Mouse (Mus musculus): ENCODE measurements around the gene Rpl7l1. TPM values are rescaled to one million over a fixed set of nuclear protein-coding genes. Genes with fewer than 3 reads are reported as not detected.
"Not testable (repeated sequence)": the region's sequence is repeated elsewhere in the genome, so short reads cannot be mapped to it uniquely, and the experiment has no call there.

The Rpl7l1 gene
- total RNA-seq (2021), result 10 to 100 TPM; 46.5 to 52.7 TPM

- DNase-seq (ENCODE audit: extremely low spot score in 1 of 2, low spot score in 2 of 2), result peak; percentile 85 to 95
- intact Hi-C loops (cut with DNase I), result loop anchor here (2.0 kb wide), 1 partner anchor 106 kb away; no protein-coding TSS in a partner anchor
These were observed at the start of gene Rpl7l1 for GRCm38 (mm10) chr17:46782341-46783221. Gene Rpl7l1, minus strand, starts transcription at chr17:46782672.

DNA sequence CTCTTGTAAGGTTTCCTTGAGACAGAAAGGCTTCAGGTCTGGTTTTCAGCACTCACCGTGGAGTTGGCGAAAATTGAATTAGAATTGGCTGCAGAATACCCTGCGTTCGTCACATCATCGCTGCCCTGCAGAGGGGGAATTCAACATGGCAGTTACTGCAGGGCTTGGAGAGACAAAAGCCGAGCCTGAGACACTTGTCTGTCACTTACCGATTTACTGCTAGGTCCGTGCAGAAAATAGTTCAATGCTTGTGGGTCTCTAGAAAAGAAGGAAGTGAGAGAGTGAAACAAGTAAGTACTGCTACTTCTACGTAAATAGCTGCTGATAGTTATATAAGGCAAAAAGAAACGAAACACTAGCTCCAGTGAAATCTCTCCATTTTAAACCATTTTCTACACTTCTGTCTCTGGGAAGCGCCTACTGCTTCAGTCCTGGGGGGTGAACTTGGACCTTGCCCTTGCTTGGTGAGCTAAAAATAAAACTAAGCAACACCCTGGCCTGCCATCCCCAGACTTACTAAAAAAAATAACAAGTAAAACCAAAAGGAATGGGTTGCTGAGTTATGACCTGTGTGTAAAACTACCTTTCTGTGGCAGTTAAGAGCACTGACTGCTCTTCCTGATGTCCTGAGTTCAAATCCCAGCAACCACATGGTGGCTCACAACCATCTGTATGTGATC, 47.5 kb upstream of the Rpl7l1 start:
- intact Hi-C loops (cut with DNase I), result no loop called here
- no peak for DNase-seq (ENCODE audit: extremely low spot score in 1 of 2, low spot score in 2 of 2)

DNA sequence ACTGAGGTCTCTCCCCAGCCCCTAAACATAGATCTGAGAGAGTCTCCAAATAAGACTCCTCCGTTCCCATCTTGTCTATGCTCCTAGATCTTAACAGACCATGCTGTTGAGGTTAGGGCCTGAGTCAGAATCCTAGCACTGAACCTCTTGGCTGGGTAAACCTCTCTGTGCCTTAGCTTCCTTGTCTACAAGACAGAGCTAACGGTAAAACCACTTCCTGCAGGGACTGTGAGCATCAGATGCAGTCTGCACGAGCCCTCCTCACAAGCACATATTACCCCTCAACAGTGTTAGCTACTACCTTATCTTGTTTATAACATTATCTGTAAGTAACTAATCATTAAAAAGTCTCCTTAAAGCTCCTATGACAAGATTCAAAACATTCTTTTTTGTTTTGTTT, 46.5 kb upstream of the Rpl7l1 start:
- DNase-seq (ENCODE audit: extremely low spot score in 1 of 2, low spot score in 2 of 2), result no peak
- intact Hi-C loops (cut with DNase I), result no loop called here

- no peak for DNase-seq (ENCODE audit: extremely low spot score in 1 of 2, low spot score in 2 of 2)
- intact Hi-C loops (cut with DNase I), result no loop called here
These were observed 40.6 kb upstream of the Rpl7l1 start for GRCm38 (mm10) chr17:46823091-46823490.

- intact Hi-C loops (cut with DNase I), result no loop called here
- no peak for DNase-seq (ENCODE audit: extremely low spot score in 1 of 2, low spot score in 2 of 2)
These were observed 38.2 kb upstream of the Rpl7l1 start for GRCm38 (mm10) chr17:46820628-46821027.

GRCm38 (mm10) chr17:46817734-46818158, 35.3 kb upstream of the Rpl7l1 start:
- intact Hi-C loops (cut with DNase I), result no loop called here
- DNase-seq (ENCODE audit: extremely low spot score in 1 of 2, low spot score in 2 of 2), result no peak

GRCm38 (mm10) chr17:46816306-46816705, 33.8 kb upstream of the Rpl7l1 start:
- intact Hi-C loops (cut with DNase I), result no loop called here
- DNase-seq (ENCODE audit: extremely low spot score in 1 of 2, low spot score in 2 of 2), result no peak

DNA sequence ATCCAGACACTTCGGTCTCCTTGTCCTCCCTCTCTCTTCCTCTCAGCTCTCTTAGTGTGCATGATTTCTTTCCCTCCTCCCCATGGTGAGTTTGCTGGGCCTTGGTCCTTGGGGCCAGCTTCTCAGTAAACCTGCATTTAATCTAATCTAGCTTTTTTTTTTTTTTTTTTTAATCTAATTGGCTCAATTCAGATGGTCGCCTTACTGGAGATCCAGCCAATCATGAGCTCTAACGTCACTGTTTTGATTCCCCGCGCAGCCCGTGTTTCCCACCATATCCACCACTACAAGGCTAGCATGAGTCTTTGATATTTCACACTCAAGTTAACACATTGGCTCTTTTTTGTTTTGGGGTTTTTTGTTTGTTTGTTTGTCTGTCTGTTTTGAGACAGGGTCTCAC, 32.0 kb upstream of the Rpl7l1 start:
- intact Hi-C loops (cut with DNase I), result no loop called here
- DNase-seq (ENCODE audit: extremely low spot score in 1 of 2, low spot score in 2 of 2), result no peak

GRCm38 (mm10) chr17:46813637-46814036, 31.2 kb upstream of the Rpl7l1 start:
- no peak for DNase-seq (ENCODE audit: extremely low spot score in 1 of 2, low spot score in 2 of 2)
- intact Hi-C loops (cut with DNase I), result no loop called here

- intact Hi-C loops (cut with DNase I), result no loop called here
- DNase-seq (ENCODE audit: extremely low spot score in 1 of 2, low spot score in 2 of 2), result no peak
These were observed 30.0 kb upstream of the Rpl7l1 start for GRCm38 (mm10) chr17:46812442-46812841.

DNA sequence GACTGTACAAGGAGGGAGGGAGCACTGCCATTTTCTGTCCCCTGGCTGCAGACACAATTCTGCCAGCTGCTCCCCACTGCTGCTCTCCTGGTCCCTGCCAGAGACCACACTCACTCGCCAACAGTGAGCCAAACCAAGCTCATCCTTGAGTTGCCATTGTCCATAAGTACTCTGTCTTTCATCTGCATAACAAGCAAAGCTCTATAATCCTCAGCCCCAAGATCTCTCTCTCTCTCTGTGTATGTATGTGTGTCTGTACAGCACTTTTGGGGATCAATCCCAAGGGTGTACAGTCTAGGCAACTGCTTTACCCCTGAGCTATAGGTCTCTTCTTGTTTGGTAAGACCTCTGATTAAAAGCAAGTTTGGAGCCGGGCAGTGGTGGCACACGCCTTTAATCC, 28.2 kb upstream of the Rpl7l1 start:
- DNase-seq (ENCODE audit: extremely low spot score in 1 of 2, low spot score in 2 of 2), result no peak
- intact Hi-C loops (cut with DNase I), result no loop called here

- DNase-seq (ENCODE audit: extremely low spot score in 1 of 2, low spot score in 2 of 2), result no peak
- intact Hi-C loops (cut with DNase I), result no loop called here
These were observed 26.8 kb upstream of the Rpl7l1 start for GRCm38 (mm10) chr17:46809131-46809830.

DNA sequence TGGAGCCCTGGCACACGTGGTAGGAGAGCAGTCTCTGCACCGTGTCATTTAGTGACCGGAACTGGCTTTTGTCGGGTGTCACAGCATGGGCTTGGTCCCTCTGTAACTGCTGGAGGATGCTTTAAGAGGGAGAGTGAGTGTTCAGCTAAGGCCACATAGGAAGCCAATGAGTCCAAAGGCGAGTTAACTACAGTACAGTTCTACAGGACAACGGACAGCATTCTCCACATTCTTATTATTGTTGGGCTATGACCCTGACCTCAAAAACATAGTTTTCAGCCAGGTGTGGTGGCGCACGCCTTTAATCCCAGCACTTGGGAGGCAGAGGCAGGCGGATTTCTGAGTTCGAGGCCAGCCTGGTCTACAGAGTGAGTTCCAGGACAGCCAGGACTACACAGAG, 25.9 kb upstream of the Rpl7l1 start:
- no peak for DNase-seq (ENCODE audit: extremely low spot score in 1 of 2, low spot score in 2 of 2)
- intact Hi-C loops (cut with DNase I), result no loop called here

GRCm38 (mm10) chr17:46801761-46802160, 19.3 kb upstream of the Rpl7l1 start:
- intact Hi-C loops (cut with DNase I), result no loop called here
- no peak for DNase-seq (ENCODE audit: extremely low spot score in 1 of 2, low spot score in 2 of 2)

GRCm38 (mm10) chr17:46799680-46800079, 17.2 kb upstream of the Rpl7l1 start:
- intact Hi-C loops (cut with DNase I), result no loop called here
- no peak for DNase-seq (ENCODE audit: extremely low spot score in 1 of 2, low spot score in 2 of 2)

DNA sequence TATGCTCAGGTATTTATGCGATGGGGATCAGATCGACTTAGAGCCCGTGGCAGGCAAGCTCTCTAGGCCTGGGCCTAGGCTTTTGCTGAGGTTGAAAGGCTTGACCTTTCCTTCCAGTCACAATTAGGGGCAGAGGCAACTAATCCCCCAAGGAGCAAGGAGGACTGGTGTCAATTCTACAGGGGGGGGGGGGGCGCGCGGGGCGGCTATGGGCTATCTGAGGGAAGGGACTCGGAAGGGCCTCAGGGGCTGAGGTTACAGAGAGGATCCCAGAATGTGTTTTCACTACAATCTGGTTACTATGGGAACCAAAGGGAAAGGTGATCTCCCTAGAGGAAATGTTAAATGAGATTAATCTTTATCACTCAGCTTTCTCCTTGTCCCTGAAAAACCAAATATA, 14.9 kb upstream of the Rpl7l1 start:
- DNase-seq (ENCODE audit: extremely low spot score in 1 of 2, low spot score in 2 of 2), result no peak
- intact Hi-C loops (cut with DNase I), result no loop called here

DNA sequence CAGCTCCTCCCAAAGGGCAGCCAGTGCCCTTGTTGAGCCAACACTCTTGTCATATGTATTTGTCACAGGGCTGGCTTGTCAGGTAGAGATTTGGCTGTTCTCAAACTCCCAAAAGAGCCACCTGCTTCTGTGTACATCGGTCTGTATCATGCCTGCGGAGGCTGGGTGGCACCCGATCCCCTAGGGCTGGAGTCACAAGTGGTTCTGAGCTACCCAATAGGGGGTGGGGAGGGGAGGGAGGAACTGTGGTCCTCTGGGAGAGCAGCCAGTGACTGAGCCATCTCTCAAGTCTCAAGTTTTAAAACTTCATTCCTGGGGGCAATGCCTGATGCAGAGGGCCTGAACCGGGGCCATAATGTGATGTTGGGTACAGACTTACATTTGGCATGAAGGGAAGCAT, 14.3 kb upstream of the Rpl7l1 start:
- intact Hi-C loops (cut with DNase I), result no loop called here
- no peak for DNase-seq (ENCODE audit: extremely low spot score in 1 of 2, low spot score in 2 of 2)

DNA sequence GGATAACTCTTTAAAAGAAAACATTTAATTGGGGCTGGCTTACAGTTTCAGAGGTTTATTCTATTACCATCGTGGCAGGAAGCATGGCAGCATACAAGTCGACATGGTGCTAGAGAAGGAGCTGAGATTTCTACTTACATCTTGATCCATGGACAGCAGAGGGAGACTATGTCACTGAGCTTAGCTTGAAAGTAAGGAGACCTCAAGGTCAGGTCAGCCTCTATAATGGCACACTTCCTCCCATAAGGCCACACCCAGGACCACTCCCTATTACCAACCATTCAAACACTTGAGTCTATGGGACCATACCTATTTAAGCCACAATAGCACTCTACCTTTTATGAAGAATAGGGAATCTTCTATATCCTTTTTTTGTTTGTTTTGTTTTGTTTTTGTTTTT, 10.5 kb upstream of the Rpl7l1 start:
- no peak for DNase-seq (ENCODE audit: extremely low spot score in 1 of 2, low spot score in 2 of 2)
- intact Hi-C loops (cut with DNase I), result no loop called here

- intact Hi-C loops (cut with DNase I), result not testable (repeated sequence)
These were observed 5.5 kb upstream of the Rpl7l1 start for GRCm38 (mm10) chr17:46787974-46788373.

GRCm38 (mm10) chr17:46786952-46787351, 4.5 kb upstream of the Rpl7l1 start:
- no peak for DNase-seq (ENCODE audit: extremely low spot score in 1 of 2, low spot score in 2 of 2)
- intact Hi-C loops (cut with DNase I), result no loop called here

More at GRCm38 (mm10) chr17:46787974-46788373, 5.5 kb upstream of the Rpl7l1 start:
- DNase-seq (ENCODE audit: extremely low spot score in 1 of 2, low spot score in 2 of 2), result not testable (repeated sequence)
